Mouse (Mus musculus): Measurements from ENCODE around the gene Ift27. TPM values are rescaled to one million over a fixed set of nuclear protein-coding genes. Genes with fewer than 3 reads are reported as not detected.

Gene Ift27
- polyA plus RNA-seq (2017; shearing (Covaris generic)), result 73.9 TPM

DNA sequence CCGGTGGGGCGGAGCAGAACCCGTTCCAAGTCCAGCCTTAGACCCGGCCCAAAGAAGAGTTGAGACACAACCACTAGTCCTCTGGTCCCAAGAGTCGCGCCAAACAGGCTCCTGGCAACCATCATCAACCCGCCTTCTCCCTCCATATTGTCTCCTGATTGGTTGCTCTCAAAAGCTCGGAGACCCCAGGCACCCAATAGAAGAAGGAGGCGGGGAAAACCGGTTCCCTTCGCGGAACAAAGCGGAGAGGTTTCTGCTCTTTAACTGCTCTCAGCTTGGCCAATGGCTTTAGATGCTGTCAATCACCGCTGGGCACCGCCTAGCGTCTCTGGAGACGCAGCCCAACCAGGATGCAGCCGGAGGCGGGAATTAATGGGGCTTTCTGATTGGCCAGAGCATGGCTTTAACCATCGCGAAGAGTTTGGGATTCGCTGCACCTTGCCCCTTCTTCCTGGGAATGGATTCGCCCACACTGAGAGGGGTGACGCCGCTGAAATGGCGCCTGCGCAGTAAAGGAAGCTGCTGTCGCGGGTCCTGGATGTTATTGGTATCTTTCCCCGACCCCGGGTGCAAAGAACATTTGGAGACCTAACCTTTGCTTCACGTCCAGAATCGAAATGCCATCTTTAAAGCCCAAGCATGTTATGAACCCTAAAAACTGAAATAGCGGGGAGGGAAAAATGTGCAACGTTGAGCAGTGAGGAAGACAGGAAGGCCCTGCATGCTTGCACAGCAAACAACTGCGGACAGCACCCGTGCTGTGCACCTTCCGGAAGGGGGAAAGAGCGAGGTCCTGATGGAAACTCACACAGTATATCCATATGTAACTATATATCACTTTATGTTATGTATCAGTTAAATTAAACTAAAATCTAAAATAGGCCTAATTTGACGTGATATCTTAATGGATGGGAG, at the start of gene Ift27:
Gene Ift27, minus strand, starts transcription at position 136 of the 915 bp plus-strand sequence.

DNA sequence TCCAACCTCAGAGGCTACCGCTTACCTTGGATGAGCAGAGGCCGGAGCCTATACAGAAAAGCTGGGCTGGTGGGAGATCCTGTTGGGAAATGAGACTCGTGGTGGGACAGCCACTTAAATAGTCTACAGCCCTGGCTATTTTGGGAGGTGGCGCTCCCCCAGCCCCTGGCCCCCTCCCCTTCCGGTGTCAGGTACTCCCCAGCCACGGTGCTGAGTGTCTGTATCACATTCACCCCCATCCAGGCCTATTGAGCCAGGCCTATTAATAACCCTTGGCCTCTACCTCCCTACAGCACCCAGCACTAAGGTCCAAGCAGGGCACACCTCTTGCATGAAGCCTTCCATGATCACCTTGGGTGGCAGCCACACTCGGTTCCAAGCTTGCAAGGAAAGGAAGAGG, 32.4 kb upstream of the Ift27 start, which contains the start of gene Pvalb:
Gene Pvalb, minus strand, starts transcription at position 89 of the 400 bp plus-strand sequence.

DNA sequence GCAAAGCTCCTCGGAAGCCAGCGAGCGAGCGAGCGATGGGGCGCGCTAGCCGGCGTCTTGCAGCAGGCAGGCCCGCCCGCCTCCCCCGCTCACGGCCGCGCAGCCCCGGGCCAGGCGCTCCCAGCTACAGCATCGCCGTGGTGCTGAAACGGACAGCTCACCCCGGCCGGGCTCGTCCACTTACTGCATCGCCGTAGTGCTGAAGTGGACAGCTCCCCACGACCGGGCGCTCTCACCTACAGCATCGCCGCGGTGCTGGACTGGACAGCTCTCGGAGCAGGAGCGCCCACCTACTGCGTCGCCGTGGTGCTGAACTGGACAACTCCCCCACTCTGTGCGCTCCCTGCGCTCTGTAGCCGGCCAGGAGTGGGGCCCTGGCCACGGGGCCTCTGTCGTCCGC, 54.2 kb downstream of the Ift27 start, which contains the start of gene Cacng2:
Gene Cacng2, minus strand, starts transcription at position 325 of the 400 bp plus-strand sequence.

Other genes starting within 250 kb of the Ift27 start
- 234 TPM for gene Txn2, start 245.1 kb downstream of the Ift27 start, polyA plus RNA-seq (2017; shearing (Covaris generic))
- 7.4 TPM for gene Foxred2, start 217.4 kb downstream of the Ift27 start, polyA plus RNA-seq (2017; shearing (Covaris generic))
- 207 TPM for gene Eif3d, start 203.3 kb downstream of the Ift27 start, polyA plus RNA-seq (2017; shearing (Covaris generic))
- not detected for gene Cacng2, start 54.1 kb downstream of the Ift27 start, polyA plus RNA-seq (2017; shearing (Covaris generic))
- not detected for gene Pvalb, start 32.3 kb upstream of the Ift27 start, polyA plus RNA-seq (2017; shearing (Covaris generic))
- 251 TPM for gene Ncf4, start 70.7 kb upstream of the Ift27 start, polyA plus RNA-seq (2017; shearing (Covaris generic))
- gene Csf2rb2, start 131.6 kb upstream of the Ift27 start, polyA plus RNA-seq (2017; shearing (Covaris generic)), result 0.16 TPM
- 0.44 TPM for gene Csf2rb, start 151.6 kb upstream of the Ift27 start, polyA plus RNA-seq (2017; shearing (Covaris generic))
- gene Tex33, start 221.8 kb upstream of the Ift27 start, polyA plus RNA-seq (2017; shearing (Covaris generic)), result not detected
- gene Tst, start 231.8 kb upstream of the Ift27 start, polyA plus RNA-seq (2017; shearing (Covaris generic)), result 1.4 TPM
- 4.0 TPM for gene Mpst, start 232.3 kb upstream of the Ift27 start, polyA plus RNA-seq (2017; shearing (Covaris generic))